Comparison of ENCODE assay signal across 8 mouse cellular contexts in genomic region chr11:61407638-61408183, GRCm38 (mm10). TPM values are rescaled to one million over a fixed set of nuclear protein-coding genes. Genes with fewer than 3 reads are reported as not detected.
DNase-seq lines count a peak whose midpoint lies in the region; ATAC-seq lines count a peak whose summit lies in the region.

No protein-coding gene starts in this region.

- WGBS in hindbrain, embryonic 15.5 days = under 1% methylated on average over 39 of the region's 39 CpGs

- no peaks in the 10 kb centered on the region for H3K9me3 ChIP-seq in hindbrain, embryonic 15.5 days

- peak; percentile 93 for DNase-seq in WW6 (ENCODE audit: low read depth, low spot score)
- DNase-seq in cerebellum, postnatal 4 days (ENCODE audit: low spot score in 2 of 2) = peak; percentile 89 to 93
- peak; percentile 94 for DNase-seq in gastrocnemius, adult 18-20 months (ENCODE audit: low spot score)
- peak; percentile 96 to 98 for DNase-seq in layer of hippocampus, postnatal 36 days
- peak; percentile 92 for DNase-seq in lung, postnatal 25 days (ENCODE audit: low spot score)
- DNase-seq in retina, adult 2 months (ENCODE audit: low read depth, low spot score) = peak; percentile 73
- DNase-seq in thymus, postnatal 25 days = peak; percentile 88

- peak overlapping the region; percentile 76 for H3K9ac ChIP-seq in hindbrain, embryonic 15.5 days

- H3K4me1 ChIP-seq in hindbrain, embryonic 15.5 days (replicated peaks) = peaks cover 6% of the 10 kb centered on the region; the same call in 1 of the 2 replicates

- H3K27ac ChIP-seq in hindbrain, embryonic 15.5 days (replicated peaks) = peak overlapping the region; percentile 99

- no peaks in the 10 kb centered on the region for H3K36me3 ChIP-seq in hindbrain, embryonic 15.5 days

- H3K4me3 ChIP-seq in hindbrain, embryonic 15.5 days = peak overlapping the region; percentile 63

- H3K4me2 ChIP-seq in hindbrain, embryonic 15.5 days = peak overlapping the region; percentile 56

- H3K27me3 ChIP-seq in hindbrain, embryonic 15.5 days = no peaks in the 10 kb centered on the region

- peak; percentile 95 for ATAC-seq in hindbrain, embryonic 15.5 days (ENCODE audit: low FRiP score, low read depth)

RNA-seq across cellular contexts. Expression of gene Slc47a1, which starts 29.6 kb away (rescaled TPM):
- total RNA-seq in gastrocnemius, adult 18-20 months (2021) = 10 to 100 TPM; 15.3 to 18.5 TPM
- 0.19 and 0.63 TPM in 2 replicates for polyA plus RNA-seq in hindbrain, embryonic 15.5 days (2015; fragmentation: Nextera tagmentation; extraction: Ambion mirVana)
- total RNA-seq in layer of hippocampus, postnatal 36 days (2021) = 1 to 10 TPM in 1 of 2 experiments, under 1 TPM in 1; 0.40 to 3.5 TPM

RNA-seq across cellular contexts. Expression of gene Rnf112, which starts 46.2 kb away (rescaled TPM):
- total RNA-seq in gastrocnemius, adult 18-20 months (2021) = not detected
- polyA plus RNA-seq in hindbrain, embryonic 15.5 days (2015; fragmentation: Nextera tagmentation; extraction: Ambion mirVana) = 28.2 and 28.9 TPM in 2 replicates
- total RNA-seq in layer of hippocampus, postnatal 36 days (2021) = 100 to 1,000 TPM; 542 to 544 TPM

Comparison
In these comparisons a context has a peak if more than half of its experiments do, and no peak if none do; other contexts are left out.
1. Peak in every context shown above with its lines: DNase-seq, ATAC-seq, H3K4me3 ChIP-seq and H3K27ac ChIP-seq.
2. RNA of gene Rnf112, which starts 46.2 kb away (total RNA-seq): 542 to 544 TPM in layer of hippocampus, postnatal 36 days; not detected in gastrocnemius, adult 18-20 months; every median in the first group is over 100 times any median in the second.